Mouse (Mus musculus) layer of hippocampus, adult 9-10 months (tissue): ENCODE measurements around the gene Lbx2.

Source experiments
- DNase-seq: peaks from one replicate; pipeline ENCODE4 v3.0.0; 2022; ENCODE audit warnings: low spot score

Gene Lbx2

DNA sequence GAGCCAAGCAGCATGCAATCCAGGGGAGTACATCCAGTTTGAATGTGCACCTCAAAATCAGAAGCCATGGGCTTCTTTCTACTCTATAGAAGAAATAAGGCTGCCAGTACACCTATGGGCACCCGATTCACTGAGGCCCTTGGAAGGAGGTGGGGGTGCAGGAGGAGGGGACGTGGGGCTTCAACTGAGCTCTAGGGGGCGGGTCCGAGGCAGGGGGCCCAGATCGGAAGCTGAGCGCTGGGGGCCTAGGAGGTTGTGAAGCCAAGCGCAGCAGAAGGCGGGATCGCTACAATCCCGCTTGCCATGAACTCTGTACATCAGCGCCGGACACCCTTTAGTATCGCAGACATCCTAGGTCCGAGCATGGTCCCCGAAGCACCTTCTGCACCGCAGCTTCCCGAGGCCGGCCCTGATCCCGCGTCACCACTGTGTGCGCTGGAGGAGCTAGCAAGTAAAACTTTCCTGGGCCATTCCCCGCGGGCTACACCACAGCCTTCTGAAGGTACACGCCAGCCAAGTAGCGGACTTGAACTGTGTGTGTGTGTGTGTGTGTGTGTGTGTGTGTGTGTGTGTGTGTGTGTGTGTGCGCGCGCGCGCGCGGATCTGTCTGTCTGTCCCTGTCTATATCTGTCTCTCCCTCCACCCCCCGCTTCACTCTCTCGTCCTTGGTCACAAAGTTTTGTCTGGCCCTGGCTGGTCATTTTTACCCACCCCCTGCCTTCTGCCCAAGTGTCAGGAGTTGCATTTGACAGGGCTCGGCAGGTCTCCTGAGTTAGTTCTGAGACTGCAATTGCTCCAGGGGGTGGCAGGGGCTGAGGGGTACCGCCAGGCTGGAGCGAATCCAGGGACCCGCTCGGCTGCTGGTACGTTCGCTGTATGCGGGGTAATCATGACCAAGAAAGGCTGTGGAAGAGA is at the start of gene Lbx2:
TSS of gene Lbx2 (plus strand) at position 247 of the 915 bp plus-strand sequence.
- no peak for DNase-seq

DNA sequence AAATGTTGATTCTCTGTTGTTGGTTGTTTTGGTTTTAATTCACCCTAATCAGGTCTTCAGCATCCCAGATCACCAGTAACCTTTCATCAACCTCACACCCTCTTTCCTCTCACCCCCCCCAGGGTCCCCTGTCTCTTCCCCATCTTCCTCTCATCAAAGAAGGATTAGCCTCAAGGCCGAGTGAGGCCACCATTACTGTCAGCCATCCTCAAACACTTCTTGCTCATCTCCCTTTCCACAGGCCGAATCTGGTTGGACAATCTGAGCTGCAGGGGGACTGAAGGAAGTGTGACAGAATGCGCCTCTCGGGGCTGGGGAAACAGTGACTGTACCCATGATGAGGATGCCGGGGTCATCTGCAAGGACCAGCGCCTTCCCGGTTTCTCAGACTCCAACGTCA is 49.0 kb upstream of the Lbx2 start:
- no peak for DNase-seq

DNA sequence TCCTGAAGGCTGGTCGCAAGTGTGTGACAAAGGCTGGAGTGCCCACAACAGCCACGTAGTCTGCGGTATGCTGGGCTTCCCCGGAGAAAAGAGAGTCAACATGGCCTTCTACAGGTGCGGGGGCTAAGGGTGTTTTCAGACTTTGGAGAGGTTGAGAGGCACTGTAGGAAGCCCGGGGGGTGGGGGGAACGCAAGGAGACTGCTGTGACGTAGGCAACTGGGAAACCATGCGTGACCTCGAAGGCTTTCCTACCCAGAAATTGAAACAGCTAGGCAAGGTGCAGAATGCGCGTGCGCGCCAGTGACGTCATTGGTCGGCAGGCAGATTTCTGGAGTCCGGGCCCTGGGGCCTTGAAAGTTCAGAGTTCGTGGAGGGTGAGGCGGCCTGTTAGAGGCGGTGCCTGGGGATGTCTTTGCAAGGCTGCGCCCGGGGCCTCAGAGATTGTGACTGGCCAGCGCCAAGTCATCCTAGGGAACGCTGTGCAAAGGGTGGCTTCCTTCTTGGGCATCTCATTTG is 47.6 kb upstream of the Lbx2 start:
- peak; percentile 89 for DNase-seq

DNA sequence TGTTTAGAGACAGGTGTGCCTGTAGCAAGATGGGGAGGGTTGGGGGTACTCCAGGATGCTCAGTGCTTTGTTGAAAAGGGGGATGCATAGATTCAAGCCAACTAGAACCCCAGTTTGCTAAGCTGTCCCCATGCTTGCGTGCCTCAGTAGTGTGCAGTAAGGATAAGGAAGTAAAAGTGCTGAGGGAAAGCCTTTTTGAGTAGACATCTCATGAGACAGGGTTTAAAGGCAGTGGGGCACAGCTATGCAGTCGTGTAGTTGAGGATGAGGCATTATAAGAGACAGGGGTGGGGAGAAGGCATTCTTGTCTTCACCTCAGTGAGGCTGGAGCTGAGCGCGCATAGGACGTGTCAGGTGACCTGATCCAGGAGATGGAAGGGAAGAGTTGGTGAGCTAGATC is 45.6 kb upstream of the Lbx2 start:
- DNase-seq = no peak

DNA sequence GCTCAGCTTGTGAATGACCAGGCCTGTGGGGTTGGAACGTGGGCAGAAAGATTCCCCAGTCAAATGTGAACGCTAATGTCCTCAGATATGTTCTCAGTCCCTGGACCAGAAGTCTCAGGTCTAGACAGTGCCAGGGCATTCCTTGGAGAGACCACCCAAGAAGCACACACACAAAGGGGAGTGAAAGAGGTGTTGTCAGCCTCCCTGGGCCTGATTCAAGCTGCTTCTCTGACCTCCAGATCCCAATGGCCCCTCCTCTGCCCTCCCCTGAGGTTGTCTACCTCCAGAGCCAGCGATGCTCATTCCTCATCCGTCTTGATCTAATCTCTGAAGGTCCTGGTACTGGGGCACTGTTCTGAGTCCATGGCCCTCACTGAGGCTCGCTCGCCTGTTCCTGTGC is 42.6 kb upstream of the Lbx2 start:
- no peak for DNase-seq

DNA sequence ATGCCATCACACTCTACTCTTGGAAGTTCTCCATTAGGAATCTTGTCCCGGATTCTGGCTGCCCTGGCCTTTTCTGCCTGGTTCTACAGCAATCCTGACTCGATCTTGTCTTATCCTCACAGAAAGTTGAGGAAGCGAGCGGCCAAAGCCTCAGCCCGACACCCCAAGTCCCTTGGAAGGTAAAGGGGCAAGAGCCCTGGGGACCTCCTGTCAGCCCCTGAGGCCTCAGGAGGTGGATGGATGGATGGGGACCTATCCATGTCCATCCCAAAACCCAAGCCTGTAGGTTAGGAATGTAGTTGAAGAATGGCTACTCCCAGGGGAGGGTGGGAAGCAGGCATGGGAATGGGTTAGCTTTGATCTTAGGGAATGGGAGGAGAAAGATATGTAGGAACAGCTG is 42.2 kb upstream of the Lbx2 start:
- DNase-seq = no peak

DNA sequence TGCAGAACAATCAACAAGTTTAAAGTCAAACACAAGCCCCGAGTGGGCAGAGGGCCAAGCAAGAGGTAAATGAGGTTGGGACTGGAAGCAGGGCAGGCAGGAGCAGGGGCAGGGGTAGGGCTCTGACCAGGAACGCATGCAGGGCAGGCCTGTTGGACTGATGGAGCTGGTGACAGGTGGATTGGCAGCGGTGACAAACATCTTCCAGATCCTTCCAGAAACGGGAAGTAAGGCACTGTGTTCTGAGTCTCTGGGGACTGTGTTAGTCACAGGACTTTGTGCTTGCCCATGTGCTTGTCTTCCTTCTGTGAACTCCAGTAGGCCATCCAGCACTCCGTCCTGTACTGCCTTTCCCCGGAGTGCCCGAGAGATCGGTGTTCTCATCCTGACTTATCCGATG is 41.4 kb upstream of the Lbx2 start:
- no peak for DNase-seq

DNA sequence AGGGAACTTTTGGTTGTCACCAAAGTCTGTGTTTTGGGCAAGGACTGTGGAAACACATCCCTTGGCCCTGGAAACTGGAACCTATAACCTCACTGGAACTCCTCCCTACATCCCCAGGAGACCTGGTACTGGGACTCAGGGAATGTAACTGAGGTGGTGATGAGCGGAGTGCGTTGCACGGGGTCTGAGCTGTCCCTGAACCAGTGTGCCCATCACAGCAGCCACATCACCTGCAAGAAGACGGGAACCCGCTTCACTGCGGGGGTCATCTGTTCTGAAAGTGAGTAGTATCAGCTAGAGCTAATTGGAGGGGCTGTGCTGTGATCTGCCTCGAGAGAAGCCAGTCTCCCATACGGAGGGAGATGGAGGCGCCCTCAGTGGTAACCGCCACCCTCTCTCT is 36.8 kb upstream of the Lbx2 start:
- DNase-seq = no peak

DNA sequence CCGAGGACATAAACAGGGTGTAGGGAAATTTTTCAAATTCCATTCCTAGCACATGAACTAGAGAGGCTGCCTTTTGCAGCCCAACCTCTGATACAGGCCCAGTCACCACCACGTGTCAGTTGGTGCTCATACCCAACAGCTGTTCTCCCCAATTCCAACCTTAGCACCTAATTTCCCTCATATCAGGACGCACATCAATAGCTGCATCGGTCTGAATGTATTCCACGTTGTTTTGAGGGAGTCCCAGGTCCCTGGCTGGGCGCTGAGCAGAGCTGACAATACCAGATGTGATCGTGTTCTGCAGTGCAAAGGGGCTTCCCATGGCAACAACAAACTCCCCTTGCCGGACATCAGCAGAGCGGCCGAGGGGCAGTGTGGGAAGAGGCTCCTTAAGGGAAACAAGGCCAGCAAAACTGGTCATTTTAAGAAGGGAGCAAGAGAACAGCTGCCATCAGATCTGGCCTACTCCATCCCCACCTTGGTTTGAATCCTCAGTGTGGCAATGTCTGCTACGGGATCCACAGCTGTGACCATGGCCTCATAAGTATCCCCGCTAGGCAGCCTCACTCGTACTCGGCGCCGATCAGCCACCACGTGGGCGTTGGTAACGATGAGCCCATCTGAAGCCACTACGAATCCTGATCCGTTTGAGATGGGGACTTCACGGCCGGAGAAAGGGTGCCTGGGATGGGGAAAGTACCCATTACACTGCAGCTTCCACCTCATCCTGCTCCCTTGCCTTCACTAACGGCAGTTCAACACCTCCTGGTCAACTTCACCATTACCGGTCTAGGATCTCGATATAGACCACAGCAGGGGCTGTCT is 32.8 kb upstream of the Lbx2 start:
- no peak for DNase-seq

DNA sequence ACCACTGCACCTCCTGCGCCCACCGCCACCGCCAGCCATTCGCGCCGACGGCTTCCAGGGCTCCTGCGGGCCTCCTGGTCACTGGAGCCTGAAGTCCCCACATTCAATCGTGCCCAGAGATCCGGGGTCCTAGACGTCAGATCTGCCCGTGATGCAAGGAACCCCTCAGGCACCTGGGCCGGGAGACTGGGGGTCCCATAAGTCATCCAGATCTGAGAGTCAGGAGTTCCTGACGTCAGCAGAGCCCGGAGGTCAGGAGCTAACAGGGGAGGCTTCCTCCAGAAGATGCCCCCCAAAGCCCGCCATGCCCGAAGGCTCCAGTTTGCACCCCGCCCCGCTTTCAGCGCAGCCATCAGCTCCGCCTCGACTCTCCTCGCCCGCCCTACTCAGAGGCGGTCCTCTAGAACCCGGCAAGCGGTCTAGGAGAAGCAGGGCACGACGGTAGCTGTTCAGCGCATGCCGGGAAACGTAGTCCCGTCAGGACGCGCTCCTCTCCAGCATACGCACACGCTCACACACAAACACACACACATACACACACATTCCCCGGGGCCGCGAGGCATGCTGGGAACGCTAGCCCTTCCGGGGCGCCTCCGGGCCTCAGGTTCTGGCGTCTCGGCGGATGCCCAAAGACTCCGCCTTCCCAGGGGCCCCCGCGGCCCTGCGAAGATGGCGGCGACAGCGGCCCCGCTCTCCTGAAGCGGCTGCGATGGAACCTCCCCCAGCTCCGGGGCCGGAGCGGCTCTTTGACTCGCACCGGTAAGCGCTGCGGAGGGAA is 31.9 kb upstream of the Lbx2 start, which contains the start of gene Aup1:
TSS of gene Aup1 (plus strand) at position 448 of the 778 bp plus-strand sequence.
- peak; percentile 93 for DNase-seq

DNA sequence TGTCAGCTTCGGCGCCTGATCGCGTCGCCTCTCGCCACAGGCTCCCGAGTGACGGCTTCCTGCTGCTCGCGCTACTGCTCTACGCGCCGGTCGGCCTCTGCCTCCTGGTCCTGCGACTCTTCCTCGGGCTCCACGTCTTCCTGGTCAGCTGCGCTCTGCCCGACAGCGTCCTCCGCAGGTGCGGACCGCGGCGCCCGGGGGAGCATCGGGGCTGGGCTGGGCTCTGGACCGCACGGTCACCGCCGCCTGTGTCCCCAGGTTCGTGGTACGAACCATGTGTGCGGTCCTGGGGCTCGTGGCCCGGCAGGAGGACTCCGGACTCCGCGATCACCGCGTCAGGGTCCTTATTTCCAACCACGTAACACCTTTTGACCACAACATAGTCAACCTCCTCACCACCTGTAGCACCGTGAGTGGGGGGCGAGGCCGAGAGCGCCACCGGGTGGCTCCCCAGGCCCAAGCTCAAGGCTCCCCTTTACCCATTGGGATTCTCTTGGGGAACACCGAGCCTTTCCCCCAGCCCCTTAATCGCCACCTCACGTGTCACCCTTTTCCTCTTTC is 31.2 kb upstream of the Lbx2 start, which contains the start of gene Htra2:
TSS of gene Htra2 (minus strand) at position 403 of the 561 bp plus-strand sequence.
- no peak for DNase-seq

DNA sequence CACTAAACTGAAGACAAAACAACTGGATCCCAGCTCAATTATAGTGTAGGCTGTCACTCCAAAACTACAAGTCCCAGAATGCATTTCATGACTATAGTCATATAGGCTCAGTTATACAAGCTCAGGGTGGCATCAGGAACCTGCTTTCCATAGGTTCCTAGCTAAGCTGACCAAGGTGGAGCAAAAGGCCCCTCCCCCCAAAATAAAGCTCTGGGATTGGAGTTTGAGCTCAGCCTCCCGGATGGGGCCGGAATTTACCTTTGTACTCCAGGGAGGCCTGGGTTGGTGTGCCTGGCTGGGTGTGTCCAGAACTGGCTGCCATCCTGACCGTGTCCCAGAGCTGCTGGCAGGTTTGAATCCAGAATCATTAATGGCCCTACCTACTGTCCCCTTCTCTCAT is 28.4 kb upstream of the Lbx2 start, which contains the start of gene Dqx1:
TSS of gene Dqx1 (plus strand) at position 55 of the 400 bp plus-strand sequence.
- DNase-seq = no peak

DNA sequence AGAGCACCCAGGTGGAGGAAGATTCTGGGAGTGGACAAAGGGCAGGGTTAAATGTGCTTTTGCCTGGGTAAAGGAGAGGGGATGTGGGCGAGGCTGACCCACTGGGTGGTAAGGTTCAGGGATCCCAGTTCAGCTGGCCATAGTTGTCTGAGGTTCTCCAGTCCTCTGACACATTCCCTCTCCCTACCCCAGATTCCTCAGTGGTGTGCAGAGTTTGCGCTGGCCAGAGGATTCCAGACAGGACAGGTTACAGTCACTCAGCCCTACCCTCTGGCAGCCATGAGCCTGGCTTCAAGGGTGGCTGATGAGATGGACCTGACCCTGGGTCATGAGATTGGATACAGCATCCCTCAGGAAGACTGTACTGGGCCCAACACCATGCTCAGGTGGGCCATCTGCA is 27.4 kb upstream of the Lbx2 start:
- no peak for DNase-seq

DNA sequence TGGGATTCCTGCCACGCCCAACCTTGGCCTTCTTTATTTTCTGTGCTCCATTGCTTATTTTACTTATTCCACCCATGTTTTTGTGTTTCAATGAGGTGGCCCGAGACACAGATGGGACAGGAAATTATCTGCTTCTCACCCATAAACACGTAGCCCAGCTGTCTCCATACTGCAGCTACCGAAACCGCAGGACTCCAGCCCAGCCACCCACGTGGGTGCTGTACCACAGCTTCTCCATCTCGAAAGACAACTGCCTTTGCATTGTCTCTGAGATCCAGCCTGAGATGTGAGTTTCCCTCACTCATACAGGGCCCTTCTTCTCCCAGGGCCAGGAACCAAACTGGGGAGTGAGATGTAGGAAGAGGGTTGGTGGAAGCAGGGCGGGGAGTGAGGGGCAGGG is 20.2 kb upstream of the Lbx2 start:
- no peak for DNase-seq

DNA sequence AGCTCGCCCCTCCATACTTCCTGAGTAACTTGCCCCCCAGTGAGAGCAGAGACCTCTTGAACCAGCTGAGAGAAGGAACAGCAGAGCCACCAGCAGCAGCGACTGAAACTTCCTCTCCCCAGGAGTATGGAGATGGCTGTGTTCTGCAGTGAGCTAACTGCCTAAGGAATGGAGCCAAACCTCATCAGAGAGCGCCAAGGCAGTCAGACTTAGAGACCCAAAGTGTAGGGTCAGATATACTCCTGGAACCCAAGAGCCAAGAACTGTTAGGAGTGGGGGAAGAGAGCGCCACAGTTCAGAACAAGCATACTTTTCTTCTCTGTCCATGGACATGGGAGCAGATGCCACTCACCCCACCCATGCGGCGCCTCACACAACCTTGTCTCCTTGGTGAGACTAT is 19.7 kb upstream of the Lbx2 start:
- no peak for DNase-seq

DNA sequence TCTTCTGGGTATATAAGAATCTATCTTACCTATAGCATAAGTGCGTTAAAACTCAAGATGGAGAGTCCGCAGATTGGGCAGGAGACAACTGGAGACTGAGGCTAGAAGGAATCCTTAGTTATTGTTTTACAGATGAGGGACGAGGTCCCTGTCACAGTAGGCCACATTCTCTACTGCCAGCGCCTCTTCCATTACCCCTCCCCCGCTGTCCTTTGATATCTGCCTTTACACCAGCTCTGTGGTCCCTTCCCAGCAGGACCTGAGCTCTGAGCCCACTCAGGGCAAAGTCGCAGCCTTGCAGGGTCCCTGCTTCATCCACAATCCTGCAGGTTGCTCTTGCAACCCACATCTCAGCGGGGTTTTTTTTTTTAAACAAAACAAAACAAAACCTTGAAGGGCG is 17.9 kb upstream of the Lbx2 start:
- DNase-seq = no peak

DNA sequence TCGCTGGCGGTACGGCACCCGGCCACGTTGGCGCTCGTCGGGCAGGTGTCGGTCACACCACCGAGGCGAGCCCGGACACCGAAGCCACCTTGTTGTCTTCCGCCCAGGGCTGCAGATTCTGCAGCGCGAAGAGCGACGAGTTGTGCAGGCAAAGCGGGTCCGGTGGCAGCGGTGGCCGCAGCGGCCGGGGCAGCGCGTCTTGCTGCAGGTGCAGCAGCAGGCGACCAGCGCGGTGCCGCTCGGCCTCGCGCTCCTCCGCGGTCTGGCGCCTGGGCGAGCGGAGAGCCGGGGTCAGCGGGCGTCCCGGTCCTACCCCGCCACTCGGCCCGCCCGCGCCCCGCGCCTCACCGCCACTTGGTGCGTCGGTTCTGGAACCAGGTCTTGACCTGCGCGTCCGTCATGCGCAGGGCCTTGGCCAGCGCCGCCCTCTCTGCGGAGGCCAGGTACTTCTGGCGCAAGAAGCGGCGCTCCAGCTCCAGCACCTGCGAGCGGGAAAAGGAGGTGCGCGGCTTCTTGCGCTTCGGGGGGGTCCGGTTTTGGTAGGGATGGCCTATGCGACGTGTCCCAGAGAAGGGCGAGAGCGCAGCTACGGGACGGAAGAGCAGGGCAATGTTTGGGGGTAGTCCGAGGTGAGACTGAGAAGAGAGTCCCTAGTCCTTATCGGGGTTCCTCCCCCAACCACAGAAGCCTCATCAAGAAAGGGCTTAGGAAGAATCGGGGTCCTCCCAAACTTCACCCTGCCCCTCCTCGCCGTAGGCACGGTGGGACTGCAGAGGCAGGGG is 17.3 kb upstream of the Lbx2 start:
- no peak for DNase-seq

DNA sequence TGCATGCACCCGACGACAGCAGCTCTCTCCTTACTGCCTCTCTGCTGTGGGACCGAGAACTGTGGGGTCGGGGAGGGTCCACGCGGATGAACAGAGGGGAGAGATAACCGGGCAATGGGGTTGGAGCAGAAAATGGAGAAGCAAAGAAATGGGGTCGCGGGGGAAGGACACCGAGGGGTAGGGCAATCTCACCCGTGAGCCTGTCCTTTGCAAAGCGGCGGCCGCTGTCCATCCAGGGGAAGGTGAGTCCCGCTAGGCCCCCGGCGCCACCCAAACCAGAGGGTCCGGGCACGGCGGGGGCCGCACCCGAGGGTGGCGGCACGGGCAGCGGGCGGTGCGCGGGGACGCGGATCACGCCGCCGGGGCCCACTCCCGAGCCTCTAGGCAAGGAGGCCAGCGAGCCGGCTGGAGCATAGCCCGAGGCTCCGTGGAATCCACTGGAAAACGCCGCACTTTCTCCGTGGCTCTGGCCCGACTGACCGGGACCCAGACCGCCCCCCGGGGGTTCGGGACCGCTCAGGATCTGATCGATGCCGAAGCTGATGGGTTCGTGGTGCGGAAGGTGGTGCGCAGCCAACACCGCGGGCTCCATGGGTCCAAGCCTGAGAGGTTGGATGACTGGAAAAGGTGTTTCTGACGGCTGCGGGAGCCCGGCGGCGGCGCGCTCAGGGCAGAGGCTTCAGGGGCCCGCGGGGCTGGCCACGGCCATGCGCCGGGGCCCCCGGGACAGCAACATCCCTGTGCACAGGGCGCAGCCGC is 16.5 kb upstream of the Lbx2 start:
- DNase-seq = no peak

DNA sequence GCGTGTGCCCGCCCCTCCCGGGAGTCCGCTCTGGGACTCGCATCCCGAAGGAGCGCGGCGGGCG is 16.1 kb upstream of the Lbx2 start, which contains the start of gene Tlx2:
TSS of gene Tlx2 (minus strand) at position 47 of the 64 bp plus-strand sequence.
- DNase-seq = no peak
